Mouse (Mus musculus) kidney, embryonic 15.5 days (tissue): ENCODE measurements around the gene Lin28b. TPM values are rescaled to one million over a fixed set of nuclear protein-coding genes. Genes with fewer than 3 reads are reported as not detected.
A peak's percentile ranks its signal among the peaks of the same experiment; 100 is the strongest.

Experiments
- ATAC-seq: fragments of 200-750 bp; cut with Nextera tagmentation; replicated peaks from 2 replicates; pipeline ENCODE4 v1.8.0; 2017; ENCODE audit warnings: moderate TSS enrichment; ENCODE audit not compliant: low FRiP score
- H3K27ac ChIP-seq: fragments of 300-500 bp; sonication (generic); 2 replicates; pipeline ENCODE4 v1.5.1; 2015; ENCODE audit warnings: mild to moderate bottlenecking, inconsistent platforms
- H3K27me3 ChIP-seq: fragments of 300-500 bp; sonication (generic); 2 replicates; pipeline ENCODE4 v1.6.1; 2015; ENCODE audit warnings: inconsistent platforms
- H3K36me3 ChIP-seq: fragments of 300-500 bp; sonication (generic); 2 replicates; pipeline ENCODE4 v1.6.1; 2015; ENCODE audit warnings: inconsistent platforms
- H3K4me1 ChIP-seq: fragments of 300-500 bp; sonication (generic); 2 replicates; pipeline ENCODE4 v1.6.1; 2015; ENCODE audit warnings: inconsistent platforms
- H3K4me2 ChIP-seq: fragments of 300-500 bp; sonication (generic); 2 replicates; pipeline ENCODE4 v1.6.1; 2015; ENCODE audit warnings: moderate library complexity, mild to moderate bottlenecking, inconsistent platforms
- H3K4me3 ChIP-seq: fragments of 300-500 bp; sonication (generic); replicated peaks from 2 replicates; pipeline ENCODE4 v1.5.1; 2015; ENCODE audit warnings: mild to moderate bottlenecking, inconsistent platforms
- H3K9ac ChIP-seq: fragments of 300-500 bp; sonication (generic); 2 replicates; pipeline ENCODE4 v1.6.1; 2015; ENCODE audit warnings: mild to moderate bottlenecking, inconsistent platforms
- H3K9me3 ChIP-seq: fragments of 300-500 bp; sonication (generic); replicated peaks from 2 replicates; pipeline ENCODE4 v1.6.1; 2016; ENCODE audit warnings: inconsistent platforms
- WGBS: fragments of 180-500 bp; shearing (Covaris S2); methylation state at CpG from one replicate; pipeline ENCODE4 v1.1.7; 2015; ENCODE audit warnings: mixed read lengths; 5-methylcytosine and 5-hydroxymethylcytosine counted together
- polyA plus RNA-seq: library from polyadenylated mRNA; unstranded; fragments of >200 nt; fragmentation: Nextera tagmentation; extraction: Ambion mirVana; gene quantifications from 2 replicates; pipeline ENCODE4 v1.2.1, GENCODE M21; 2015

Lin28b gene
- polyA plus RNA-seq, 1 experiment from 2014 or later = 1.6 TPM

- Histone ChIP-seq H3K4me1 (no peaks in the 10 kb centered on the region), H3K9me3 (no peaks in the 10 kb centered on the region), H3K4me2 (no peak overlapping the region), H3K27ac (no peak overlapping the region), H3K27me3 (no peaks in the 10 kb centered on the region), H3K4me3 (no peak overlapping the region), H3K9ac (no peak overlapping the region), H3K36me3 (no peaks in the 10 kb centered on the region)
- 74% methylated on average over 9 of the region's 9 CpGs for WGBS
- no peak for ATAC-seq
Observed at GRCm38 (mm10) chr10:45345217-45345616, 141.0 kb downstream of the Lin28b start.

DNA sequence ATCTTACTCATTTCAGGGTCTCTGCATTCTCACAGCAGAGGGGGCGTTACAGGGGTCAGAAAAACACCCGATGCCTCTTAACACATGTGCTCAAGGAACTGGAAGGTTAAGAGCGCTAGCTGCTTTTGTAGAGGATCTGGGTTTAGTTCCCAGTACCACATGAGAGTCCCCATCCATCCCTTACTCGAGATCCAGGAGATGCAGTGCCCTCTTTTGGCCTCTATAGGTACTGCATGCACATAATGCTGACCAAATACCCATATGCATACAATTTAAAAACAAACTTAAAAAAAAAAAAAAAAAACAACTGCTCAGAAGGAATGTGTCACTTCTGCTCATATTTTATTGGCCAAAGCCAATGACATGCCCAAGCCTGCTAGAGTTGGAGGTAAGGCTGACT is 141.8 kb downstream of the Lin28b start:
- 85% methylated on average over 4 of the region's 4 CpGs for WGBS

GRCm38 (mm10) chr10:45339106-45339505 is 147.1 kb downstream of the Lin28b start:
- 0 out of 2 replicates have a peak, but pooled peaks cover 2% of the 10 kb centered on the region for H3K4me1 ChIP-seq
- no peaks in the 10 kb centered on the region for H3K9me3 ChIP-seq
- peaks cover 31% of the 10 kb centered on the region for H3K27me3 ChIP-seq
- no peak overlapping the region for H3K9ac ChIP-seq
- H3K36me3 ChIP-seq = no peaks in the 10 kb centered on the region
- ATAC-seq = no peak
- no peak overlapping the region for H3K27ac ChIP-seq
- no peak overlapping the region for H3K4me2 ChIP-seq
- no peak overlapping the region for H3K4me3 ChIP-seq
- 79% methylated on average over 7 of the region's 7 CpGs for WGBS

More for the DNA sequence above, 141.8 kb downstream of the Lin28b start:
- no peak overlapping the region for H3K4me3 ChIP-seq
- H3K9ac ChIP-seq = no peak overlapping the region
- H3K9me3 ChIP-seq = no peaks in the 10 kb centered on the region
- no peak for ATAC-seq
- H3K27me3 ChIP-seq = no peaks in the 10 kb centered on the region
- no peak overlapping the region for H3K27ac ChIP-seq
- H3K4me1 ChIP-seq = no peaks in the 10 kb centered on the region
- H3K4me2 ChIP-seq = no peak overlapping the region
- no peaks in the 10 kb centered on the region for H3K36me3 ChIP-seq

GRCm38 (mm10) chr10:45335434-45336422 is 150.5 kb downstream of the Lin28b start, which contains the start of gene Bves:
Bves (plus strand) TSS chr10:45335772.
- H3K27me3 ChIP-seq = peaks cover 45% of the 10 kb centered on the region
- H3K9ac ChIP-seq = peak within 1 kb of the TSS; percentile 49
- ATAC-seq = peak; percentile 87
- peak within 1 kb of the TSS; percentile 69 for H3K4me3 ChIP-seq
- H3K4me2 ChIP-seq = peak within 1 kb of the TSS; percentile 93
- 0 out of 2 replicates have a peak, but pooled peaks cover 2% of the 10 kb centered on the region for H3K4me1 ChIP-seq
- H3K36me3 ChIP-seq = no peaks in the 10 kb centered on the region
- 1% methylated on average over 114 of the region's 116 CpGs for WGBS
- no peak within 1 kb of the TSS for H3K27ac ChIP-seq
- no peaks in the 10 kb centered on the region for H3K9me3 ChIP-seq

GRCm38 (mm10) chr10:45334925-45335324 is 151.3 kb downstream of the Lin28b start:
- Histone ChIP-seq H3K4me1 (0 out of 2 replicates have a peak, but pooled peaks cover 2% of the 10 kb centered on the region), H3K27me3 (peaks cover 45% of the 10 kb centered on the region), H3K9ac (no peak overlapping the region), H3K4me2 (peak overlapping the region; percentile 93), H3K9me3 (no peaks in the 10 kb centered on the region), H3K4me3 (peak overlapping the region; percentile 69), H3K27ac (no peak overlapping the region), H3K36me3 (no peaks in the 10 kb centered on the region)
- 0 out of 2 replicates have a peak, but pooled peaks have one; percentile 33 for ATAC-seq
- 27% methylated on average over 7 of the region's 7 CpGs for WGBS

DNA sequence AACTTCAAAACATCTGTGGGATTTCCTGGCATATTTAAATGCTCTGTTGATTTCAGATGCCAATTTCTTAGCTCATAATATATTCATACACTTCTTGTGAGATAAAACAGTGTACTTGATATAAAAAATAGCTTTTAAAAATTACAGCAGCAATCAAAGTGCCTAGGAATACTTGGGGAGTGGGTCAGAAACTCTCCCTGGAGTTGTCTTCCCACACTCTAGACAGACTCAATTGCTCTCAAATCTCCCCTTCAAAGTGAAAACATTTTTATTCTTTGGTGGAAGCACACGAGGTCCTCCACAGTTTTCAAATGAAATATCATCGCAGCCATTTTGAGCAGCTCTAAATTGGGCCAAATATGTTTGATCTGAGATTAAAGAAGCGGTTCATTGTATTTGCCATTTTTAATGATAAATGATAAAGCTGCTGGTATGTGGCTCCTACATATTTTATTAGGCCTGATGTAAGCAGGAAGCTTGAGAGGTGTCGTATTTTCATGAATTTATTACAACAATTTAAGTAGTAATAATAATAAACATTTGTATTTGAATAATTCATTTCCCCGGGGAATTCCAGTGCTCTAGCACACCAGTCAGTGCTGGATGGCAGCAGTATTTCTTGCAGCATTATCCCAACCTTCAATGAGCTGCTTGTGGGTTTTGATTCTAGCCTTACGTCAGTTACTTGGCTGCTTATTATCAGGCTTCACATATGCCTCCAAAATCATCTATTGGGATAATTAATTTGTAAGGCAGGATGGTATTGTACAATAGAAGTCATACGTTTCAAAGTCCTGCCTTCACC is 157.8 kb downstream of the Lin28b start:
- H3K9me3 ChIP-seq = no peaks in the 10 kb centered on the region
- 76% methylated on average over 7 of the region's 7 CpGs for WGBS
- H3K27me3 ChIP-seq = 0 out of 2 replicates have a peak, but pooled peaks cover 6% of the 10 kb centered on the region
- H3K4me1 ChIP-seq = no peaks in the 10 kb centered on the region
- ATAC-seq = no peak
- no peak overlapping the region for H3K9ac ChIP-seq
- H3K4me2 ChIP-seq = no peak overlapping the region
- no peaks in the 10 kb centered on the region for H3K36me3 ChIP-seq
- no peak overlapping the region for H3K27ac ChIP-seq
- H3K4me3 ChIP-seq = no peak overlapping the region

Other genes with a start within 250 kb of the Lin28b start
- 1.5 and 2.1 TPM in 2 replicates for gene Bves, start 150.6 kb downstream of the Lin28b start, polyA plus RNA-seq
- 16.5 and 17.0 TPM in 2 replicates for gene Hace1, start 91.4 kb upstream of the Lin28b start, polyA plus RNA-seq